Mouse (Mus musculus): Measurements from ENCODE around the gene Nwd2. TPM values are rescaled to one million over a fixed set of nuclear protein-coding genes. Genes with fewer than 3 reads are reported as not detected.

The Nwd2 gene
- total RNA-seq, 1 experiment from 2014 or later, result not detected

- ATAC-seq (replicated peaks in 1 of 2; ENCODE audit: insufficient read depth in 1 of 2, low FRiP score in 2 of 2, low TSS enrichment in 1 of 2, low read depth in 1 of 2, poor library complexity in 2 of 2, severe bottlenecking in 2 of 2), result no peak
Measured at GRCm38 (mm10) chr5:63847541-63848226, 198.8 kb downstream of the Nwd2 start.

DNA sequence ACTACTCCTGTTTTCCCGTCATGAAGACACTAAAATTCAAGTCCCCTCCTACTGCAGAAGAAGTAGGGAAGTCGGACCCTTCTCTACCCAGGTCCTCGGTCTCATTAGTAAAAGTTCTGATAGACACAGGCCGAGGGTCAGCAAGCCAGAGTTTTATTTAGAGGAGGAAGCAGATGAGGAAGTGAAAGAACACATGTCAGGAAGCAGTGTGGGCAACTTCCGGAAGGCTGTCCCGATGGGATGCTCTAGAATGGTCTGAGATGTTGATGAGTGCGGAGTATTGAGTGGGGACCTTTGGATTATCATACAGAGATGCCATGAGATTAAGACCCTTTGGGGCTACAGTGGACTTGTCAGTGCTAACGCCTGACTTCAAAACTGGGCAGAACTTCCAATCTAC is 210.0 kb downstream of the Nwd2 start:
- no peak for ATAC-seq (replicated peaks in 1 of 2; ENCODE audit: insufficient read depth in 1 of 2, low FRiP score in 2 of 2, low TSS enrichment in 1 of 2, low read depth in 1 of 2, poor library complexity in 2 of 2, severe bottlenecking in 2 of 2)

Other genes with a start within 250 kb of the Nwd2 start
- 1.9 TPM in 1 of 2 replicates, not detected in the other for gene 0610040J01Rik, start 163.3 kb downstream of the Nwd2 start, total RNA-seq (2017)